Comparison of ENCODE assay signal across 16 mouse cellular contexts in genomic region chr1:88235046-88235893, GRCm38 (mm10). TPM values are rescaled to one million over a fixed set of nuclear protein-coding genes. Genes with fewer than 3 reads are reported as not detected.
A peak's percentile ranks its signal among the peaks of the same experiment; 100 is the strongest.
DNase-seq lines count a peak whose midpoint lies in the region; ATAC-seq and TF ChIP-seq lines count a peak whose summit lies in the region.
"Had no signal": no experiment of that assay in that cellular context is flagged by ENCODE, and none has a peak within 500 bp of the region (broad histone marks: within the 10 kb centered on the region; RNA-seq: fewer than 3 reads in every experiment).

No protein-coding gene starts in this region.

- no peak for TF ChIP-seq EP300 in lung, postnatal 0 days (IDR thresholded peaks at IDR 0.05)

- H3K9me3 ChIP-seq in hindbrain, embryonic 12.5 days (replicated peaks), result peaks cover 97% of the 10 kb centered on the region
- peaks cover 98% of the 10 kb centered on the region for H3K9me3 ChIP-seq in hindbrain, embryonic 10.5 days
- peaks cover 31% of the 10 kb centered on the region; the same call in 1 of the 2 replicates for H3K9me3 ChIP-seq in lung, embryonic 15.5 days
- H3K9me3 ChIP-seq in lung, postnatal 0 days (ENCODE audit: low read length), result peaks cover 66% of the 10 kb centered on the region
- peaks cover 80% of the 10 kb centered on the region for H3K9me3 ChIP-seq in embryonic facial prominence, embryonic 15.5 days (replicated peaks)
- peaks cover 93% of the 10 kb centered on the region for H3K9me3 ChIP-seq in midbrain, embryonic 15.5 days

- TF ChIP-seq CTCF in lung, postnatal 0 days (IDR thresholded peaks at IDR 0.05), result no peak

- H3K9ac ChIP-seq in hindbrain, embryonic 12.5 days, result no peak overlapping the region
- no peak overlapping the region for H3K9ac ChIP-seq in lung, embryonic 15.5 days
- no peak overlapping the region for H3K9ac ChIP-seq in lung, postnatal 0 days (replicated peaks; ENCODE audit: low read depth)
- no peak overlapping the region for H3K9ac ChIP-seq in embryonic facial prominence, embryonic 15.5 days
- H3K9ac ChIP-seq in midbrain, embryonic 15.5 days, result no peak overlapping the region
- H3K9ac ChIP-seq: forebrain, embryonic 15.5 days had no signal

- H3K27me3 ChIP-seq in hindbrain, embryonic 12.5 days, result no peaks in the 10 kb centered on the region
- no peaks in the 10 kb centered on the region for H3K27me3 ChIP-seq in hindbrain, embryonic 10.5 days (ENCODE audit: insufficient read depth, poor library complexity, severe bottlenecking)
- H3K27me3 ChIP-seq in lung, embryonic 15.5 days, result no peaks in the 10 kb centered on the region
- H3K27me3 ChIP-seq in lung, postnatal 0 days (replicated peaks; ENCODE audit: insufficient read depth, low read length), result no peaks in the 10 kb centered on the region
- H3K27me3 ChIP-seq in embryonic facial prominence, embryonic 15.5 days, result no peaks in the 10 kb centered on the region
- H3K27me3 ChIP-seq in midbrain, embryonic 15.5 days (replicated peaks), result no peaks in the 10 kb centered on the region
- H3K27me3 ChIP-seq: forebrain, embryonic 15.5 days had no signal

- no peak for DNase-seq in hindbrain, embryonic 10.5 days (ENCODE audit: low spot score)
- no peak for DNase-seq in lung, postnatal 0 days (ENCODE audit: low spot score)
- no peak for DNase-seq in cerebellum, adult 11 months
- DNase-seq: adrenal gland, adult 2 months; cerebellum, adult 8-10 months; gastrocnemius, postnatal 10 days; kidney, adult 11 months; layer of hippocampus, adult 9-11 months had no signal

- WGBS in hindbrain, embryonic 12.5 days, result 65% methylated on average over 11 of the region's 11 CpGs
- 65% methylated on average over 11 of the region's 11 CpGs for WGBS in hindbrain, embryonic 10.5 days
- 58% methylated on average over 11 of the region's 11 CpGs for WGBS in lung, embryonic 15.5 days
- WGBS in lung, postnatal 0 days, result 57% methylated on average over 11 of the region's 11 CpGs
- 59% methylated on average over 11 of the region's 11 CpGs for WGBS in embryonic facial prominence, embryonic 15.5 days
- WGBS in midbrain, embryonic 15.5 days, result 65% methylated on average over 11 of the region's 11 CpGs

- H3K4me1 ChIP-seq in hindbrain, embryonic 12.5 days, result no peaks in the 10 kb centered on the region
- no peaks in the 10 kb centered on the region for H3K4me1 ChIP-seq in hindbrain, embryonic 10.5 days (replicated peaks)
- H3K4me1 ChIP-seq in lung, embryonic 15.5 days, result no peaks in the 10 kb centered on the region
- no peaks in the 10 kb centered on the region for H3K4me1 ChIP-seq in lung, postnatal 0 days (ENCODE audit: insufficient read depth, low read depth, low read length)
- no peaks in the 10 kb centered on the region for H3K4me1 ChIP-seq in embryonic facial prominence, embryonic 15.5 days
- H3K4me1 ChIP-seq in midbrain, embryonic 15.5 days, result no peaks in the 10 kb centered on the region
- H3K4me1 ChIP-seq: forebrain, embryonic 15.5 days had no signal

- H3K4me2 ChIP-seq in hindbrain, embryonic 12.5 days (replicated peaks), result no peak overlapping the region
- no peak overlapping the region for H3K4me2 ChIP-seq in lung, embryonic 15.5 days
- no peak overlapping the region for H3K4me2 ChIP-seq in lung, postnatal 0 days (replicated peaks; ENCODE audit: low read depth, low read length)
- H3K4me2 ChIP-seq in embryonic facial prominence, embryonic 15.5 days (replicated peaks), result no peak overlapping the region
- H3K4me2 ChIP-seq in midbrain, embryonic 15.5 days, result no peak overlapping the region
- H3K4me2 ChIP-seq: forebrain, embryonic 15.5 days; heart, embryonic 11.5 days had no signal

- H3K4me3 ChIP-seq in hindbrain, embryonic 12.5 days, result no peak overlapping the region
- no peak overlapping the region for H3K4me3 ChIP-seq in hindbrain, embryonic 10.5 days
- H3K4me3 ChIP-seq in lung, embryonic 15.5 days, result no peak overlapping the region
- no peak overlapping the region for H3K4me3 ChIP-seq in lung, postnatal 0 days (ENCODE audit: low read depth, low read length)
- no peak overlapping the region for H3K4me3 ChIP-seq in embryonic facial prominence, embryonic 15.5 days (replicated peaks)
- H3K4me3 ChIP-seq in midbrain, embryonic 15.5 days, result no peak overlapping the region
- H3K4me3 ChIP-seq: erythroblast, embryonic 14.5 days; forebrain, embryonic 15.5 days had no signal

- H3K27ac ChIP-seq in hindbrain, embryonic 12.5 days, result no peak overlapping the region
- H3K27ac ChIP-seq in hindbrain, embryonic 10.5 days, result no peak overlapping the region
- H3K27ac ChIP-seq in lung, embryonic 15.5 days, result no peak overlapping the region
- no peak overlapping the region for H3K27ac ChIP-seq in lung, postnatal 0 days (ENCODE audit: low read length)
- no peak overlapping the region for H3K27ac ChIP-seq in embryonic facial prominence, embryonic 15.5 days (replicated peaks)
- no peak overlapping the region for H3K27ac ChIP-seq in midbrain, embryonic 15.5 days
- H3K27ac ChIP-seq: forebrain, embryonic 15.5 days had no signal

- peak; percentile 3; the same call in 1 of the 2 replicates for ATAC-seq in hindbrain, embryonic 12.5 days (ENCODE audit: low FRiP score)
- ATAC-seq in lung, embryonic 15.5 days (ENCODE audit: borderline replicate concordance, extremely low read depth, low FRiP score, low TSS enrichment), result peak; percentile 4; the same call in 1 of the 2 replicates
- no peak; the same call in 1 of the 2 replicates for ATAC-seq in lung, postnatal 0 days
- peak; percentile 1; the same call in 1 of the 2 replicates for ATAC-seq in embryonic facial prominence, embryonic 15.5 days (ENCODE audit: insufficient number of reproducible peaks, low FRiP score, low TSS enrichment, low read depth)
- ATAC-seq in midbrain, embryonic 15.5 days (replicated peaks), result 0 out of 2 replicates have a peak, but pooled peaks have one; percentile 10
- ATAC-seq: forebrain, embryonic 15.5 days had no signal

- no peaks in the 10 kb centered on the region for H3K36me3 ChIP-seq in hindbrain, embryonic 12.5 days
- no peaks in the 10 kb centered on the region for H3K36me3 ChIP-seq in hindbrain, embryonic 10.5 days
- H3K36me3 ChIP-seq in lung, embryonic 15.5 days, result no peaks in the 10 kb centered on the region
- H3K36me3 ChIP-seq in lung, postnatal 0 days (ENCODE audit: insufficient read depth, low read length), result no peaks in the 10 kb centered on the region
- H3K36me3 ChIP-seq in embryonic facial prominence, embryonic 15.5 days, result no peaks in the 10 kb centered on the region
- H3K36me3 ChIP-seq in midbrain, embryonic 15.5 days (replicated peaks), result no peaks in the 10 kb centered on the region
- H3K36me3 ChIP-seq: forebrain, embryonic 15.5 days had no signal

RNA-seq across cellular contexts. Expression of gene Mroh2a, which starts 8.5 kb away (rescaled TPM):
- 1.0 and 1.3 TPM in 2 replicates for polyA plus RNA-seq in hindbrain, embryonic 12.5 days (2016; fragmentation: Nextera tagmentation; extraction: Ambion mirVana)
- 0.93 and 1.1 TPM in 2 replicates for polyA plus RNA-seq in hindbrain, embryonic 10.5 days (2016; fragmentation: Nextera tagmentation; extraction: Ambion mirVana)
- polyA plus RNA-seq in lung, embryonic 15.5 days (2015; fragmentation: Nextera tagmentation; extraction: Ambion mirVana), result 0.90 and 1.1 TPM in 2 replicates
- polyA plus RNA-seq in lung, postnatal 0 days (2015; fragmentation: Nextera tagmentation; extraction: Ambion mirVana), result 0.15 and 0.43 TPM in 2 replicates
- polyA plus RNA-seq in embryonic facial prominence, embryonic 15.5 days (2015; fragmentation: Nextera tagmentation; extraction: Ambion mirVana), result 0.98 and 1.4 TPM in 2 replicates
- polyA plus RNA-seq in midbrain, embryonic 15.5 days (2015; fragmentation: Nextera tagmentation; extraction: Ambion mirVana), result 0.50 and 0.86 TPM in 2 replicates
- polyA plus RNA-seq: cortical plate, adult 2 months; erythroblast, embryonic 14.5 days had no signal

RNA-seq across cellular contexts. Expression of gene Ugt1a1, which starts 23.5 kb away (rescaled TPM):
- not detected in 2 replicates for polyA plus RNA-seq in hindbrain, embryonic 12.5 days (2016; fragmentation: Nextera tagmentation; extraction: Ambion mirVana)
- not detected in 2 replicates for polyA plus RNA-seq in hindbrain, embryonic 10.5 days (2016; fragmentation: Nextera tagmentation; extraction: Ambion mirVana)
- polyA plus RNA-seq in lung, embryonic 15.5 days (2015; fragmentation: Nextera tagmentation; extraction: Ambion mirVana), result 0.11 TPM in 1 of 2 replicates, not detected in the other
- polyA plus RNA-seq in lung, postnatal 0 days (2015; fragmentation: Nextera tagmentation; extraction: Ambion mirVana), result 0.21 and 0.26 TPM in 2 replicates
- 2.0 and 2.2 TPM in 2 replicates for polyA plus RNA-seq in embryonic facial prominence, embryonic 15.5 days (2015; fragmentation: Nextera tagmentation; extraction: Ambion mirVana)
- polyA plus RNA-seq in midbrain, embryonic 15.5 days (2015; fragmentation: Nextera tagmentation; extraction: Ambion mirVana), result not detected in 2 replicates
- polyA plus RNA-seq: erythroblast, embryonic 14.5 days; forebrain, embryonic 15.5 days; heart, embryonic 11.5 days had no signal

RNA-seq across cellular contexts. Expression of gene Dnajb3, which starts 29.7 kb away (rescaled TPM):
- polyA plus RNA-seq in hindbrain, embryonic 12.5 days (2016; fragmentation: Nextera tagmentation; extraction: Ambion mirVana), result 14.1 and 19.0 TPM in 2 replicates
- polyA plus RNA-seq in hindbrain, embryonic 10.5 days (2016; fragmentation: Nextera tagmentation; extraction: Ambion mirVana), result 13.4 and 14.0 TPM in 2 replicates
- polyA plus RNA-seq in lung, embryonic 15.5 days (2015; fragmentation: Nextera tagmentation; extraction: Ambion mirVana), result 6.1 and 6.9 TPM in 2 replicates
- 2.7 and 3.8 TPM in 2 replicates for polyA plus RNA-seq in lung, postnatal 0 days (2015; fragmentation: Nextera tagmentation; extraction: Ambion mirVana)
- 9.4 and 10.8 TPM in 2 replicates for polyA plus RNA-seq in embryonic facial prominence, embryonic 15.5 days (2015; fragmentation: Nextera tagmentation; extraction: Ambion mirVana)
- polyA plus RNA-seq in midbrain, embryonic 15.5 days (2015; fragmentation: Nextera tagmentation; extraction: Ambion mirVana), result 13.2 and 13.5 TPM in 2 replicates

RNA-seq across cellular contexts. Expression of gene Ugt1a2, which starts 34.9 kb away (rescaled TPM):
- polyA plus RNA-seq in hindbrain, embryonic 12.5 days (2016; fragmentation: Nextera tagmentation; extraction: Ambion mirVana), result 0.10 and 0.12 TPM in 2 replicates
- 0.12 TPM in 1 of 2 replicates, not detected in the other for polyA plus RNA-seq in hindbrain, embryonic 10.5 days (2016; fragmentation: Nextera tagmentation; extraction: Ambion mirVana)
- 0.22 TPM in 1 of 2 replicates, not detected in the other for polyA plus RNA-seq in lung, embryonic 15.5 days (2015; fragmentation: Nextera tagmentation; extraction: Ambion mirVana)
- polyA plus RNA-seq in lung, postnatal 0 days (2015; fragmentation: Nextera tagmentation; extraction: Ambion mirVana), result 0.08 and 0.11 TPM in 2 replicates
- polyA plus RNA-seq in embryonic facial prominence, embryonic 15.5 days (2015; fragmentation: Nextera tagmentation; extraction: Ambion mirVana), result 0.33 TPM in 1 of 2 replicates, not detected in the other
- 0.15 TPM in 1 of 2 replicates, not detected in the other for polyA plus RNA-seq in midbrain, embryonic 15.5 days (2015; fragmentation: Nextera tagmentation; extraction: Ambion mirVana)
- polyA plus RNA-seq: adrenal gland, adult 2 months; cortical plate, adult 2 months; erythroblast, embryonic 14.5 days; forebrain, embryonic 15.5 days; heart, embryonic 11.5 days had no signal

RNA-seq across cellular contexts. Expression of gene Hjurp, which starts 42.2 kb away (rescaled TPM):
- polyA plus RNA-seq in hindbrain, embryonic 12.5 days (2016; fragmentation: Nextera tagmentation; extraction: Ambion mirVana), result 167 and 169 TPM in 2 replicates
- 169 and 205 TPM in 2 replicates for polyA plus RNA-seq in hindbrain, embryonic 10.5 days (2016; fragmentation: Nextera tagmentation; extraction: Ambion mirVana)
- 184 and 198 TPM in 2 replicates for polyA plus RNA-seq in lung, embryonic 15.5 days (2015; fragmentation: Nextera tagmentation; extraction: Ambion mirVana)
- polyA plus RNA-seq in lung, postnatal 0 days (2015; fragmentation: Nextera tagmentation; extraction: Ambion mirVana), result 21.9 and 26.0 TPM in 2 replicates
- 153 and 161 TPM in 2 replicates for polyA plus RNA-seq in embryonic facial prominence, embryonic 15.5 days (2015; fragmentation: Nextera tagmentation; extraction: Ambion mirVana)
- 85.4 and 86.4 TPM in 2 replicates for polyA plus RNA-seq in midbrain, embryonic 15.5 days (2015; fragmentation: Nextera tagmentation; extraction: Ambion mirVana)
